Mouse (Mus musculus) stomach, embryonic 15.5 days (tissue): Measurements from ENCODE around the gene Terb2. TPM values are rescaled to one million over a fixed set of nuclear protein-coding genes. Genes with fewer than 3 reads are reported as not detected.

ENCODE experiments used
- ATAC-seq: fragments of 200-750 bp; cut with Nextera tagmentation; 2 replicates; pipeline ENCODE4 v1.8.0; 2017; ENCODE audit warnings: low read depth, moderate number of reproducible peaks, moderate TSS enrichment; ENCODE audit not compliant: insufficient read depth, low FRiP score
- H3K27ac ChIP-seq: fragments of 300-500 bp; sonication (generic); 2 replicates; pipeline ENCODE4 v1.5.1; 2015; ENCODE audit warnings: mild to moderate bottlenecking, inconsistent platforms
- H3K27me3 ChIP-seq: fragments of 300-500 bp; sonication (generic); replicated peaks from 2 replicates; pipeline ENCODE4 v1.6.1; 2015; ENCODE audit warnings: inconsistent platforms
- H3K36me3 ChIP-seq: fragments of 300-500 bp; sonication (generic); 2 replicates; pipeline ENCODE4 v1.6.1; 2015; ENCODE audit warnings: inconsistent platforms
- H3K4me1 ChIP-seq: fragments of 300-500 bp; sonication (generic); 2 replicates; pipeline ENCODE4 v1.6.1; 2015; ENCODE audit warnings: inconsistent platforms
- H3K4me2 ChIP-seq: fragments of 300-500 bp; sonication (generic); 2 replicates; pipeline ENCODE4 v1.6.1; 2015; ENCODE audit warnings: mild to moderate bottlenecking, inconsistent platforms
- H3K4me3 ChIP-seq: fragments of 300-500 bp; sonication (generic); replicated peaks from 2 replicates; pipeline ENCODE4 v1.5.1; 2015; ENCODE audit warnings: inconsistent platforms
- H3K9ac ChIP-seq: fragments of 300-500 bp; sonication (generic); 2 replicates; pipeline ENCODE4 v1.6.1; 2015; ENCODE audit warnings: inconsistent platforms
- H3K9me3 ChIP-seq: fragments of 300-500 bp; sonication (generic); 2 replicates; pipeline ENCODE4 v1.6.1; 2016; ENCODE audit warnings: inconsistent platforms
- WGBS: fragments of 180-500 bp; shearing (Covaris S2); methylation state at CpG from one replicate; pipeline ENCODE4 v1.1.7; 2015; 5-methylcytosine and 5-hydroxymethylcytosine counted together
- polyA plus RNA-seq: library from polyadenylated mRNA; unstranded; fragments of >200 nt; fragmentation: Nextera tagmentation; extraction: Ambion mirVana; gene quantifications from 2 replicates; pipeline ENCODE4 v1.2.1, GENCODE M21; 2015

Terb2 gene
- not detected in 2 replicates for polyA plus RNA-seq

DNA sequence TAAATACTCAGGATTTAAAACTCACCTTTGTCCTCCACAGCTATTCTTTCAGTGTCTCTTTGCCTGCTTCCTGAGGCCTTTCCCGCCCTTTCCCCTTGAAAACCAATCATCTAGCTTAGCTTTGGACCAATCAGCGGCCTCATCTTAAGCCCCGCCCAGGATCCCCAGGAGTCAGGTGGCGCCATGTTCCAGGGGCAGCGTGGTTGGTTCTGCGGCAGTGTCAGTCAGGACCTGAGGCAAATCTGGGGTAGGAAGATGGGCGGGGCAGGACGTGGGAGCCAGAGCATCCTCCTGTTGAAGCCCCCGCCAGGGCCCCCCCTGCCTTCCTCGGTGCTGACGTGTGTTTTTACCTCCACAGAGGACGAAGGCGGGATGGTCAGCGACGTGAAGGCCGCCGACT lies at the start of gene Terb2, which contains the start of gene Patl2:
TSS of gene Terb2 (plus strand) at position 167 of the 400 bp plus-strand sequence.
TSS of gene Patl2 (minus strand) at position 84 of the 400 bp plus-strand sequence.
- no peak for ATAC-seq
- 81% methylated on average over 17 of the region's 17 CpGs for WGBS

DNA sequence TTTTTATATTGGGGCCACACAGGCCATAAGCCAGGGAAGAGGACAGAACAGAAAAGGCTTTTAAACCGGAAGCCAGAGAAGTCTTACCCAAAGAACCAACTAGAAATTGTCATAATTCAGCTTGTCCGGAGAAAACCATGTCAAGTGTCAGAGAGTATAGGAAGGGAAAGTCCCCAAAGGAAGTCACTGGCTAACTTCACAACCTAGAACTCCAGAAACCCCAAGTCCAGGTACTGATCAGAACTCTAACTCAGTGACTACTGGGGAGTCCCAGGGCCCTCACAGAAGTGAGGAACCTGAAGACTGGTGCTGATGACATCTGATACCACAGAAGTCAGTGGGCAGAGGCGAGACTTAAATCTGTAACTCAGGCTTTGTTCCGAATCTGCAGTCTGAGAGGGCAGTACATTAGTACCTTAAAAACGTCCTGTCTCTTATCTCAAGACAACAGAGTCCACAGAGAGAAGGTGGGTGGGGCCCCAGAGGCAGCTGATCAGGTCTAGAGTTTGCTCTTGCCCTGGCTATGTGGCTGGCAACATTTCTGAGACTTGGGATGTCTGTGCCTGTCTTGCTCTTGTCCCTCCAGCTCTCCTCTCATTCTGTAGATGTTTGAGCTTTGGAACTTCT lies 48.1 kb upstream of the Terb2 start:
- ATAC-seq = peak; percentile 77; the same call in 1 of the 2 replicates
- H3K27ac ChIP-seq = no peak overlapping the region
- H3K4me2 ChIP-seq = no peak overlapping the region
- H3K9ac ChIP-seq = no peak overlapping the region
- H3K36me3 ChIP-seq = no peaks in the 10 kb centered on the region
- 46% methylated on average over 5 of the region's 5 CpGs for WGBS
- 0 out of 2 replicates have a peak, but pooled peaks cover 3% of the 10 kb centered on the region for H3K27me3 ChIP-seq
- no peak overlapping the region for H3K4me3 ChIP-seq
- no peaks in the 10 kb centered on the region for H3K9me3 ChIP-seq
- H3K4me1 ChIP-seq = no peaks in the 10 kb centered on the region

More for the DNA sequence above, at the start of gene Terb2, which contains the start of gene Patl2:
- no peak within 1 kb of the TSS for H3K27ac ChIP-seq
- no peaks in the 10 kb centered on the region for H3K27me3 ChIP-seq
- no peak within 1 kb of the TSS for H3K4me3 ChIP-seq
- H3K4me2 ChIP-seq = no peak within 1 kb of the TSS
- H3K36me3 ChIP-seq = no peaks in the 10 kb centered on the region
- H3K4me1 ChIP-seq = no peaks in the 10 kb centered on the region
- H3K9me3 ChIP-seq = no peaks in the 10 kb centered on the region
- H3K9ac ChIP-seq = no peak within 1 kb of the TSS

GRCm38 (mm10) chr2:122140815-122141214 lies 45.3 kb upstream of the Terb2 start:
- Histone ChIP-seq H3K4me3 (no peak overlapping the region), H3K27ac (no peak overlapping the region), H3K27me3 (0 out of 2 replicates have a peak, but pooled peaks cover 3% of the 10 kb centered on the region), H3K4me2 (no peak overlapping the region), H3K9ac (no peak overlapping the region), H3K9me3 (no peaks in the 10 kb centered on the region), H3K4me1 (no peaks in the 10 kb centered on the region), H3K36me3 (no peaks in the 10 kb centered on the region)
- WGBS = 77% methylated on average over 2 of the region's 2 CpGs
- ATAC-seq = no peak

GRCm38 (mm10) chr2:122141332-122141967 lies 44.6 kb upstream of the Terb2 start:
- H3K9ac ChIP-seq = no peak overlapping the region
- no peak overlapping the region for H3K4me3 ChIP-seq
- H3K4me2 ChIP-seq = no peak overlapping the region
- 0 out of 2 replicates have a peak, but pooled peaks have one; percentile 31 for ATAC-seq
- 71% methylated on average over 5 of the region's 5 CpGs for WGBS
- 0 out of 2 replicates have a peak, but pooled peaks cover 3% of the 10 kb centered on the region for H3K27me3 ChIP-seq
- H3K9me3 ChIP-seq = no peaks in the 10 kb centered on the region
- no peaks in the 10 kb centered on the region for H3K36me3 ChIP-seq
- H3K4me1 ChIP-seq = no peaks in the 10 kb centered on the region
- H3K27ac ChIP-seq = no peak overlapping the region

- H3K9me3 ChIP-seq = no peaks in the 10 kb centered on the region
- no peak for ATAC-seq
- H3K4me2 ChIP-seq = no peak overlapping the region
- H3K4me3 ChIP-seq = no peak overlapping the region
- 87% methylated on average over 3 of the region's 3 CpGs for WGBS
- no peak overlapping the region for H3K9ac ChIP-seq
- H3K4me1 ChIP-seq = peaks cover 5% of the 10 kb centered on the region; the same call in 1 of the 2 replicates
- no peak overlapping the region for H3K27ac ChIP-seq
- no peaks in the 10 kb centered on the region for H3K36me3 ChIP-seq
- no peaks in the 10 kb centered on the region for H3K27me3 ChIP-seq
These were observed 43.0 kb upstream of the Terb2 start for GRCm38 (mm10) chr2:122143111-122143510.

DNA sequence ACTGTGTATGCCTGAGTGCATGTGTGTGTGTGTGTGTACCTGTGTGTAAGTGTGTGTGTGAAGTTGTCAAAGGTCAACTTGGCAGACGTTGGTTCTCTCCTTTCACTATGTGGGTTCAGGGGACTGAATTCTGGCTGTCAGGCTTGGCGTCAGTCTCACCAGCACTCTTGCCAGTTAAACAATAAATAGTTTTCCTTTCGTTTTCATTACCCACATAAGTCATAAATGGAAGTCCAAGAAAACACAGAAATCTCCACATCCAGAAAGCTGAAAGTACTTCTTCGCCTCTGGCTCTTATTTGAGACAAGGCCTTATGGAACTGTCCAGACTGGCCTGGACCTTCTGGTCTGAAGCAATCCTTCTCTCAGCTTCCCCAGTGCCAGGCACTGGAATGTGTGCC lies 40.3 kb upstream of the Terb2 start:
- Histone ChIP-seq H3K9ac (no peak overlapping the region), H3K27ac (no peak overlapping the region), H3K4me2 (no peak overlapping the region), H3K4me1 (peaks cover 16% of the 10 kb centered on the region; the same call in 1 of the 2 replicates), H3K4me3 (no peak overlapping the region), H3K27me3 (no peaks in the 10 kb centered on the region), H3K9me3 (no peaks in the 10 kb centered on the region), H3K36me3 (no peaks in the 10 kb centered on the region)
- ATAC-seq = no peak
- 68% methylated on average over 4 of the region's 4 CpGs for WGBS

DNA sequence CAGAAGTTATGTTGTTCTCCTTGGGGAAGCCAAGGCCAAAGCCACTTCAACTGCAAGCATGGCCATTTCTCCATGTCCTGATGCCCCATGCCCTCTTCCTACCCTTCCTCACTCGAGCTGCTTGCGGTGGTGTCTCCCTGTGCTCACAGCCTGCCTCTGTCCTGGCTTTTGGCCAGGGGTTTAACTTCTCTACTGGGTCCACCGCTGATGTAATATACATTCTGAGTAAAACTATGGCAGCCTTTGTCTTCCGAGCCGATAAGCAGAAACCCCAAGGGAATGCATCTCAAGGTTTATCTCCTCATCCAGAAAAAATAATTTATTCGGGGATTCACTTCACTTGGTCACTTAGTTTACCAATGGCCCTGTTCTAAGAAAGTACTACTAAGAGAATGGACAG lies 39.4 kb upstream of the Terb2 start:
- peaks cover 16% of the 10 kb centered on the region; the same call in 1 of the 2 replicates for H3K4me1 ChIP-seq
- H3K9ac ChIP-seq = no peak overlapping the region
- H3K27me3 ChIP-seq = no peaks in the 10 kb centered on the region
- H3K27ac ChIP-seq = no peak overlapping the region
- WGBS = 65% methylated on average over 6 of the region's 6 CpGs
- no peaks in the 10 kb centered on the region for H3K9me3 ChIP-seq
- ATAC-seq = no peak
- H3K4me3 ChIP-seq = no peak overlapping the region
- peak overlapping the region; percentile 81; the same call in 1 of the 2 replicates for H3K4me2 ChIP-seq
- H3K36me3 ChIP-seq = no peaks in the 10 kb centered on the region

GRCm38 (mm10) chr2:122147508-122148241 lies 38.4 kb upstream of the Terb2 start, which contains the start of gene B2m:
Gene B2m (plus strand): TSS chr2:122147686.
- Histone ChIP-seq H3K4me3 (peak within 1 kb of the TSS; percentile 79), H3K4me1 (peaks cover 16% of the 10 kb centered on the region; the same call in 1 of the 2 replicates), H3K9ac (peak within 1 kb of the TSS; percentile 74), H3K36me3 (no peaks in the 10 kb centered on the region), H3K9me3 (no peaks in the 10 kb centered on the region), H3K27me3 (no peaks in the 10 kb centered on the region), H3K27ac (peak within 1 kb of the TSS; percentile 85), H3K4me2 (peak within 1 kb of the TSS; percentile 81)
- under 1% methylated on average over 40 of the region's 40 CpGs for WGBS
- ATAC-seq = peak; percentile 96

GRCm38 (mm10) chr2:122148242-122148917 lies 37.7 kb upstream of the Terb2 start:
- H3K4me2 ChIP-seq = peak overlapping the region; percentile 81
- H3K27me3 ChIP-seq = no peaks in the 10 kb centered on the region
- H3K9ac ChIP-seq = peak overlapping the region; percentile 74
- no peaks in the 10 kb centered on the region for H3K9me3 ChIP-seq
- H3K4me3 ChIP-seq = peak overlapping the region; percentile 79
- peak overlapping the region; percentile 85 for H3K27ac ChIP-seq
- no peaks in the 10 kb centered on the region for H3K36me3 ChIP-seq
- H3K4me1 ChIP-seq = peaks cover 16% of the 10 kb centered on the region; the same call in 1 of the 2 replicates
- 21% methylated on average over 18 of the region's 18 CpGs for WGBS
- ATAC-seq = peak; percentile 19; the same call in 1 of the 2 replicates

GRCm38 (mm10) chr2:122149316-122149715 lies 36.8 kb upstream of the Terb2 start:
- 91% methylated on average over 6 of the region's 6 CpGs for WGBS
- no peak overlapping the region for H3K27ac ChIP-seq
- no peak overlapping the region for H3K4me3 ChIP-seq

GRCm38 (mm10) chr2:122149716-122150115 lies 36.4 kb upstream of the Terb2 start:
- H3K4me3 ChIP-seq = no peak overlapping the region
- H3K9ac ChIP-seq = no peak overlapping the region
- H3K4me1 ChIP-seq = peaks cover 16% of the 10 kb centered on the region; the same call in 1 of the 2 replicates
- no peak overlapping the region for H3K27ac ChIP-seq
- H3K36me3 ChIP-seq = no peaks in the 10 kb centered on the region
- no peaks in the 10 kb centered on the region for H3K27me3 ChIP-seq
- H3K9me3 ChIP-seq = no peaks in the 10 kb centered on the region
- 87% methylated on average over 3 of the region's 3 CpGs for WGBS
- H3K4me2 ChIP-seq = no peak overlapping the region
- no peak for ATAC-seq

More at GRCm38 (mm10) chr2:122149316-122149715, 36.8 kb upstream of the Terb2 start:
- Histone ChIP-seq H3K4me2 (peak overlapping the region; percentile 81; the same call in 1 of the 2 replicates), H3K4me1 (peaks cover 16% of the 10 kb centered on the region; the same call in 1 of the 2 replicates), H3K9ac (no peak overlapping the region), H3K36me3 (no peaks in the 10 kb centered on the region), H3K27me3 (no peaks in the 10 kb centered on the region), H3K9me3 (no peaks in the 10 kb centered on the region)
- no peak for ATAC-seq
